Mouse (Mus musculus) T-cell, adult 66 days (primary cell): ENCODE measurements around the gene Defb7. TPM values are rescaled to one million over a fixed set of nuclear protein-coding genes. Genes with fewer than 3 reads are reported as not detected.

Source experiments
- total RNA-seq, 2 experiments: library from RNA; stranded (reverse); gene quantifications; 3 replicates in 1 of 2; 4 replicates in 1 of 2; pipeline ENCODE4 v1.2.4; 2023

Defb7 gene
- not detected for total RNA-seq

GRCm38 (mm10) chr8:19494797-19495196 lies at the start of gene Defb7:
TSS of gene Defb7 (plus strand) at chr8:19495097.

Other genes starting within 250 kb of the Defb7 start
- gene Defb5, start 247.5 kb upstream of the Defb7 start, total RNA-seq: not detected
- not detected for gene Defb3, start 201.7 kb upstream of the Defb7 start, total RNA-seq
- gene Defb8, start 47.5 kb upstream of the Defb7 start, total RNA-seq: not detected
- not detected for gene 4930467E23Rik, start 234.5 kb downstream of the Defb7 start, total RNA-seq